Mouse (Mus musculus) E14TG2a.4 (cell line): ENCODE measurements around the gene Inha.

Experiments
- CTCF ChIP-seq: conservative IDR thresholded peaks from 2 replicates; pipeline ENCODE4 v1.5.1; 2014; ENCODE audit warnings: low read length
- NANOG ChIP-seq: IDR thresholded peaks from 2 replicates; pipeline ENCODE4 v1.6.1; 2014; ENCODE audit warnings: borderline replicate concordance, low read length, mixed read lengths
- POU5F1 ChIP-seq: IDR thresholded peaks from 2 replicates; pipeline ENCODE4 v1.6.1; 2014; ENCODE audit warnings: low read length, borderline replicate concordance

DNA sequence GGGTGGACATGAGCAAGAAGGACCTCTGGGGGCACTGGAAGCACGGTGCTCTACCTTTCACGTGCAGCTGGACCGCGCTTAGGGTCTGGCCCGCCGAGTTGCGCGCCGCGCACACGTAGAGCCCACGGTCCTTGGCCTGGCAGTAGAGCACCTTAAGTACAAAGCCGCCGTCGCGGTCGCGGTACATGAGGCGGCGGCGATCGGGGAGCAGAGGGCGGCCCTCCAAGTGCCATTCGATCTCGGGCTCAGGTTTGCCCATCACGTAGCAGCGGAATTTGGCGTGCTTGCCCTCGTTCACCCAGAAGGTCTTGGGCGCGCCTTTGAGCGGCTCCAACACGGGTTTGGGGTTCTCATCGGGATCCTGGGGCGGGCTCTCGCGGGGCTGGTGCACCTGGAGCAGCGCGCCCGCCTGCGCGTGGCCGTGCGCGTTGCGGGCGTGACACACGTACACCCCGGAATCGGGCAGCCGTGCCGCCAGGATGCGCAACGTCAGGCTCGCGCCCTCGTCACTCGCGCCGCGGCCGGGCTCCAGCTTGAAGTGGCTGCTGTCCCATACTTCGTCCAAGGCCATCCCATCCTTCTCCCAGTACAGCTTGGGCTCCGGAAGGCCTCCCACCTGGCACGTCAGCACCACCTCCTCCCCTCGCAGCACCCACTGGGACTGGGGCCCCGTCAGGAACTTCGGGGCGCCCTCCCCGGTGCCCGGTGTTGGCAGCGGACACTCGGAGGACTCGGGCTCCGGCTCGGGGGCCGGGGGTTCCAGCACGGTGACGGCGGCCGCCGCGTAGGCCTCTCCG lies 1.5 kb upstream of the Inha start:
- TF ChIP-seq CTCF = no peak
- TF ChIP-seq POU5F1 = no peak
- no peak for TF ChIP-seq NANOG
